Mouse (Mus musculus): Measurements from ENCODE around the gene Csnk2b.

GRCm38 (mm10) chr17:35096597-35096996, 25.3 kb downstream of the Csnk2b start:
- TF ChIP-seq GATA1 (IDR thresholded peaks at IDR 0.05; ENCODE audit: borderline replicate concordance, low read length) = no peak
- TF ChIP-seq FLI1 (IDR thresholded peaks at IDR 0.05; ENCODE audit: low read length) = no peak

All from megakaryocyte, embryonic 14.5 days (primary cell).